Mouse (Mus musculus) myocyte (in vitro differentiated cells): Measurements from ENCODE around the gene Lca5l. TPM values are rescaled to one million over a fixed set of nuclear protein-coding genes. Genes with fewer than 3 reads are reported as not detected.

Experiments
- H3K27me3 ChIP-seq: one replicate; pipeline ENCODE4 v1.6.1; 2011; ENCODE audit not compliant: control insufficient read depth, insufficient read depth, insufficient read length
- H3K36me3 ChIP-seq: one replicate; pipeline ENCODE4 v1.6.1; 2011; ENCODE audit not compliant: control insufficient read depth, insufficient read depth
- H3K4me2 ChIP-seq: one replicate; pipeline ENCODE4 v1.6.1; 2011; ENCODE audit warnings: low read depth, control low read depth
- H3K4me3 ChIP-seq: one replicate; pipeline ENCODE4 v1.5.1; 2011; ENCODE audit warnings: mild to moderate bottlenecking, control low read depth, moderate library complexity
- H3K79me2 ChIP-seq: one replicate; pipeline ENCODE4 v1.6.1; 2011; ENCODE audit not compliant: control insufficient read depth, insufficient read depth
- H3ac ChIP-seq: one replicate; pipeline ENCODE4 v1.6.1; 2011; ENCODE audit not compliant: control insufficient read depth, insufficient read length
- CEBPB ChIP-seq: IDR thresholded peaks from 2 replicates; pipeline ENCODE4 v1.6.1; 2011; ENCODE audit warnings: mild to moderate bottlenecking, moderate library complexity; ENCODE audit not compliant: poor library complexity, insufficient read depth, severe bottlenecking
- E2F4 ChIP-seq: IDR thresholded peaks from one replicate; pipeline ENCODE4 v1.6.1; 2011; ENCODE audit warnings: mild to moderate bottlenecking, control low read depth, moderate library complexity; ENCODE audit not compliant: insufficient read depth
- MAX ChIP-seq: IDR thresholded peaks from one replicate; pipeline ENCODE4 v1.6.1; 2011; ENCODE audit warnings: low read depth, mild to moderate bottlenecking, control low read depth
- MYOD1 ChIP-seq, 3 experiments: IDR thresholded peaks; one replicate each; pipeline ENCODE4 v1.6.1; 2011; ENCODE audit warnings: control low read depth in 2 of 3, low read depth in 2 of 3, mild to moderate bottlenecking in 2 of 3, moderate library complexity in 1 of 3; ENCODE audit not compliant: insufficient read length in 2 of 3, control insufficient read depth in 1 of 3
- MYOG ChIP-seq, 3 experiments: IDR thresholded peaks; one replicate each; pipeline ENCODE4 v1.6.1; 2011; ENCODE audit warnings: control low read depth in 2 of 3, low read depth in 2 of 3, mild to moderate bottlenecking in 2 of 3; ENCODE audit not compliant: insufficient read length in 2 of 3, control insufficient read depth in 1 of 3, insufficient read depth in 1 of 3
- POLR2A ChIP-seq: IDR thresholded peaks from one replicate; pipeline ENCODE4 v1.6.1; 2011; ENCODE audit warnings: low read depth, mild to moderate bottlenecking, control low read depth, moderate library complexity; ENCODE audit not compliant: insufficient read length
- POLR2AphosphoS2 ChIP-seq: IDR thresholded peaks from one replicate; pipeline ENCODE4 v1.6.1; 2011; ENCODE audit warnings: low read depth, control low read depth; ENCODE audit not compliant: insufficient read length
- REST ChIP-seq: IDR thresholded peaks from one replicate; pipeline ENCODE4 v1.6.1; 2011; ENCODE audit warnings: mild to moderate bottlenecking, control low read depth, moderate library complexity; ENCODE audit not compliant: insufficient read depth, insufficient read length
- SRF ChIP-seq: IDR thresholded peaks from one replicate; pipeline ENCODE4 v1.6.1; 2011; ENCODE audit warnings: low read depth; ENCODE audit not compliant: control insufficient read depth, insufficient read length
- TCF12 ChIP-seq: IDR thresholded peaks from one replicate; pipeline ENCODE4 v1.6.1; 2011; ENCODE audit warnings: mild to moderate bottlenecking, control low read depth; ENCODE audit not compliant: poor library complexity, insufficient read depth, severe bottlenecking
- TCF3 ChIP-seq: IDR thresholded peaks from one replicate; pipeline ENCODE4 v1.6.1; 2011; ENCODE audit warnings: low read depth, control low read depth; ENCODE audit not compliant: insufficient read length
- USF1 ChIP-seq: IDR thresholded peaks from one replicate; pipeline ENCODE4 v1.6.1; 2011; ENCODE audit warnings: low read depth, mild to moderate bottlenecking, control low read depth, moderate library complexity
- polyA plus RNA-seq: library from polyadenylated mRNA; unstranded; fragments of >200 nt; fragmentation: generic; extraction: Trizol; gene quantifications from one replicate; pipeline ENCODE4 v1.2.1, GENCODE M21; 2012; ENCODE audit warnings: missing spikeins

Lca5l gene
- polyA plus RNA-seq, 1 experiment: 0.18 TPM

- Histone ChIP-seq H3K79me2 (no peaks in the 10 kb centered on the region), H3ac (no peak overlapping the region), H3K4me3 (no peak overlapping the region), H3K4me2 (no peak overlapping the region), H3K27me3 (no peaks in the 10 kb centered on the region), H3K36me3 (no peaks in the 10 kb centered on the region)
- no peak for TF ChIP-seq POLR2AphosphoS2
- TF ChIP-seq MYOG (IDR thresholded peaks at IDR 0.05; ENCODE audit: control insufficient read depth in 1 of 3, insufficient read depth in 1 of 3, insufficient read length in 2 of 3, low read depth in 2 of 3): no peak
- TF ChIP-seq USF1: no peak
- no peak for TF ChIP-seq REST
- no peak for TF ChIP-seq CEBPB
- no peak for TF ChIP-seq MYOD1 (IDR thresholded peaks at IDR 0.05; ENCODE audit: control insufficient read depth in 1 of 3, insufficient read length in 2 of 3, low read depth in 2 of 3)
Observed at GRCm38 (mm10) chr16:96221959-96222358, 29.9 kb upstream of the Lca5l start.

- Histone ChIP-seq H3ac (no peak overlapping the region), H3K4me3 (no peak overlapping the region), H3K4me2 (no peak overlapping the region), H3K36me3 (no peaks in the 10 kb centered on the region), H3K79me2 (no peaks in the 10 kb centered on the region), H3K27me3 (no peaks in the 10 kb centered on the region)
- TF ChIP-seq MYOG (IDR thresholded peaks at IDR 0.05; ENCODE audit: control insufficient read depth in 1 of 3, insufficient read depth in 1 of 3, insufficient read length in 2 of 3, low read depth in 2 of 3): peak in 2 of 3 experiments; percentile 71
- no peak for TF ChIP-seq REST
- TF ChIP-seq MYOD1 (IDR thresholded peaks at IDR 0.05; ENCODE audit: control insufficient read depth in 1 of 3, insufficient read length in 2 of 3, low read depth in 2 of 3): peak in 2 of 3 experiments; percentile 31 to 89
- TF ChIP-seq MAX: no peak
- TF ChIP-seq E2F4: no peak
- no peak for TF ChIP-seq POLR2AphosphoS2
- TF ChIP-seq TCF12: peak; percentile 25
Observed at GRCm38 (mm10) chr16:96221491-96221890, 29.4 kb upstream of the Lca5l start.

GRCm38 (mm10) chr16:96213027-96213426 is 21.0 kb upstream of the Lca5l start:
- Histone ChIP-seq H3K36me3 (no peaks in the 10 kb centered on the region), H3ac (no peak overlapping the region), H3K27me3 (no peaks in the 10 kb centered on the region), H3K79me2 (no peaks in the 10 kb centered on the region), H3K4me2 (no peak overlapping the region), H3K4me3 (no peak overlapping the region)
- TF ChIP-seq E2F4 (no peak), MAX (no peak)

- Histone ChIP-seq H3K36me3 (no peaks in the 10 kb centered on the region), H3K4me2 (no peak overlapping the region), H3K27me3 (no peaks in the 10 kb centered on the region), H3K79me2 (no peaks in the 10 kb centered on the region), H3ac (no peak overlapping the region), H3K4me3 (no peak overlapping the region)
- TF ChIP-seq SRF: no peak
- TF ChIP-seq CEBPB: no peak
- no peak for TF ChIP-seq TCF3
- no peak for TF ChIP-seq REST
Observed at GRCm38 (mm10) chr16:96210856-96211255, 18.8 kb upstream of the Lca5l start.

GRCm38 (mm10) chr16:96209789-96210188 is 17.7 kb upstream of the Lca5l start:
- Histone ChIP-seq H3K36me3 (no peaks in the 10 kb centered on the region), H3K27me3 (no peaks in the 10 kb centered on the region), H3K4me3 (no peak overlapping the region), H3K4me2 (no peak overlapping the region), H3K79me2 (no peaks in the 10 kb centered on the region), H3ac (no peak overlapping the region)
- TF ChIP-seq E2F4: no peak
- TF ChIP-seq USF1: peak; percentile 18

- peak overlapping the region; percentile 19 for H3K4me3 ChIP-seq
- H3K4me2 ChIP-seq: peak overlapping the region; percentile 93
- H3ac ChIP-seq: no peak overlapping the region
- H3K79me2 ChIP-seq: no peaks in the 10 kb centered on the region
- H3K36me3 ChIP-seq: no peaks in the 10 kb centered on the region
- TF ChIP-seq SRF (no peak), TCF12 (no peak), MYOG (IDR thresholded peaks at IDR 0.05; ENCODE audit: control insufficient read depth in 1 of 3, insufficient read depth in 1 of 3, insufficient read length in 2 of 3, low read depth in 2 of 3) (no peak), CEBPB (no peak), POLR2A (no peak), REST (no peak), MAX (no peak), USF1 (no peak), TCF3 (no peak), MYOD1 (IDR thresholded peaks at IDR 0.05; ENCODE audit: control insufficient read depth in 1 of 3, insufficient read length in 2 of 3, low read depth in 2 of 3) (no peak), E2F4 (no peak), POLR2AphosphoS2 (no peak)
- no peaks in the 10 kb centered on the region for H3K27me3 ChIP-seq
Observed at GRCm38 (mm10) chr16:96201485-96202232, 9.6 kb upstream of the Lca5l start.
